Mouse (Mus musculus): ENCODE results near the gene Otud3. TPM values are rescaled to one million over a fixed set of nuclear protein-coding genes. Genes with fewer than 3 reads are reported as not detected.
A peak's percentile ranks its signal among the peaks of the same experiment; 100 is the strongest.
"Not testable (repeated sequence)": the region's sequence is repeated elsewhere in the genome, so short reads cannot be mapped to it uniquely, and the experiment has no call there.

The Otud3 gene
- total RNA-seq (2021), result 10 to 100 TPM; 12.3 to 13.1 TPM
- long read RNA-seq, transcript Otud3-201 (8 exons, 1,668 nt), result major isoform, 9 of 9 reads
- long read RNA-seq, partial matches to known transcripts, result 0 of 9 reads
- long read RNA-seq, other reads (novel, unspliced or antisense), result 0 of 9 reads

DNA sequence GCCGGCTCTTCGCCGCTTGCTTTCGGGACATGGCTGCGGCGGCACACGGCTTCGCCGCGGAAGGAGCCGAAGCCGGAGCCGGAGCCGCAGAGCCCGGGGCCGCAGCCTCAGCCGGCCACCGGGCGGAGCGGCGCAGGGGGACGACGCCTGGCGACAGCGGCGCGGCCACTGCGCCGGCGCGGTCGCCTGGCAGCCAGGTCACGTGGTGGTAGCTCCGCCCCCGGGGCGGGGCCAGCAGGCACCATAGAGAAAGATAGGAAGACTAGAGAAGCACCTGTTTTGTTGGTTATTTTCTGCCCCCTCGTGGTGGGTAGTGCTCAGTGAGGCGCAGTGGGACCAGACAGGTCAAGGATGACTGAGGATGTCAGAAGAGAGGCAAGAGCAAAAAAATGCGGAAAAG, at the start of gene Otud3:
Otud3 (minus strand) TSS at position 149 of the 400 bp plus-strand sequence.
- peak; percentile 92 to 97 for DNase-seq (ENCODE audit: low spot score in 2 of 2)

DNA sequence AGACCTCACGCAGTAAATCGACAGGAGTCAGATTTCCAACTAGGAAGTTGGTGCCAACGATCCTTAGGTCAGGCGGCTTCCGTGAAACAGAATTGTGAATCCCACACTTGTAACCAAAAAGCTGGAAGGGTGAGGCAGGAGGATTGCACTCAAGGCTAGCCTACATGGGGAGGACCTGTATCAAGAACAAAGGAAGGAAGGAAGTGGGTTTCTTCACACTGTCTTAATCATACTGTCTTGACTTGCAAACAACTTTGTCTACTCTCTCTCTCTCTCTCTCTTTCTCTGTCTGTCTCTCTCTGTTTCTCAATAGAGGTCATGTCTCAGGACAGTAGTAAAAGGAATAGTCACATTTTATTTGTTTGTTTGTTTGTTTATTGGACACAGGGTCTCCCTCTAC, 49.0 kb upstream of the Otud3 start:
- no peak for DNase-seq (ENCODE audit: low spot score in 2 of 2)

DNA sequence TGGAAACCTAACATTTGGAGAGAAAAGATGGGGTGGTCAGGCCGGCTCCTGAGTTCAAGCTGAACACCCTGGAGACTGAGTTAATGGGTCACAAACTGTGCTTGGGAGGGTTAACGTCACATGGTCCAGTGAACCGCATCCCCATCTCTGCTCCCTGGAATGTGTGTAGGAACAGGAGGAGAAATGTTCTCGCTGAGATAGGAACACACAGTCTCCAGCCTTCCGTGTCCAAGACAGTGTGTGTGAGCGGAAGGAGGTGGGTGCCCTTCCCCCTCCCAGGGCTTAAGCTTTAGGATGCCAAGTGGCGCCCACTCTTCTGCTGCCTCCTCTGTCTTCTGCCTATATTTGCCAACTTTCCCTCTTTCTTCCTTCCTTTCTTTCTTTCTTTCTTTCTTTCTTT, 46.2 kb upstream of the Otud3 start:
- no peak for DNase-seq (ENCODE audit: low spot score in 2 of 2)

DNA sequence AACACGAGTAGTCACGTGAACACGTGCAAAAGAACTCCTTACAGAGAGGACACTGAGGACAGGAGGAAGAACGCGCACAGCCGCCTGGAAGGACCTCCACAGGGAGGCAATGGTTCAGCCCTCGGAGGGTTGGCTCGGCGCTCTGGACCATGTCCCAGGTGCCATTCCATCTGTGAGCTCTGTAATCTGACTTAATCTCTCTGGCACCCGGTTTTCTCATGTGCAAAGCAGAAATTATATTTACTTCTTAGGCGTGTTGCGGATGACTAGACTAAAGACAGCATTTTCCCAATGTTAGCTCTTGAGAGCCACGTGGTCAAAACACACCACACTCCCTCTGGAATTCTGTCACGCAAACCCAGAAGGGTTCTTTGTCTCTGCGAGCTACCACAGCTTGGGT, 45.4 kb upstream of the Otud3 start:
- peak in 1 of 2 experiments; percentile 32 for DNase-seq (ENCODE audit: low spot score in 2 of 2)

DNA sequence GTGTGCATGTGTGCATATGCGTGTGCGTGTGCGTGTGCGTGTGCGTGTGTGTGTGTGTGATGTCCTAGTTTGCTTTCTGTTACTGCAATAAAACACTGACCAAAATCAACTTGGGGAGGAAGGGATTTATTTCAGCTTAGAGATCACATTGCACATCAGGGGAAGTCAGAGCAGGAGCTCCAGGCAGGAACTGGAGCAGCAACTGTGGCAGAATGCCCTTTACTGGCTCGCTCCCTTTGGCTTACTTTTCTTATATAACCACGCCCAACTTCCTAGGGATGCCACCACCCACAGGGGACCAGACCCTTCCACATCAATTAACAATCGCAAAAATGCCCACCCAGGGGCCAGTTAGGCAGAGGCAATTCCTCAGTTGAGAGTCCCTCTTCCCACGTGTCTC, 44.9 kb upstream of the Otud3 start:
- DNase-seq (ENCODE audit: low spot score in 2 of 2), result no peak

DNA sequence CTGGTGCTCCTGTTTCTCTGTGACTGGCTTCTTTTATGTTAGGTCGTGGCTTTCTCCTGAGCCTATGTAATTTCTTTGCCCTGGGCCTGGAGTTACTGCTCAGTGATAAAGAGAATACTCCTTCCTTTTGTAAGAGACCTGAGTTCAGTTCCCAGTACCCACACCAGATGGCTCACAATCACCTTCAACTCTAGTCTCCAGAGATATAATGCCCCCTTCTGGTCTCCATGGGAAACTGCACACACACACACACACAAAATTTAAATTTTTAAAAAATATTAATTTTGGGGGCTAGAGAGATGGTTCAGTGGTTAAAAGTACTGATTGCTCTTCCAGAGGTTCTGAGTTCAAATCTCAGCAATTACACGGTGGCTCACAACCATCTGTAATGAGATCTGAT, 34.5 kb upstream of the Otud3 start:
- no peak for DNase-seq (ENCODE audit: low spot score in 2 of 2)

DNA sequence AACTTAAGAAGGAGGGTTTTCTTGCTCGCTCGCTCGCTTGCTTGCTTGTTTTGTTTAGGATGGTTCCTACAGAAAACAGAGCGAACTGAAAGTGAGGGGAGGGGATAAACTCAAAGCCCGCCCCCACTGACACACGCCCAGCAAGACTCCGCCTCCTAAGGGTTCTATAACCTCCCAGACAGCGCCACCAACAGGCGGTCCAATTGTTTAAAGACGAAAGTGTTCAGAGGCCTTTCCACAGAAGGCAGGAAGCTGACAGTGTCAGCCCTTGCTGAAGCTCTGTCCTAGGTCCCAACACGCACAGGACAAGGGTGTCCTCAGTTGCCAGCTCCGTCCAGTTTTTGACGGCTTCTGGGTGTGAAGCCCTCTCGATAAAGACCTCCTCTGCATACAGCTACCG, 30.0 kb upstream of the Otud3 start:
- peak; percentile 63 to 67 for DNase-seq (ENCODE audit: low spot score in 2 of 2)

DNA sequence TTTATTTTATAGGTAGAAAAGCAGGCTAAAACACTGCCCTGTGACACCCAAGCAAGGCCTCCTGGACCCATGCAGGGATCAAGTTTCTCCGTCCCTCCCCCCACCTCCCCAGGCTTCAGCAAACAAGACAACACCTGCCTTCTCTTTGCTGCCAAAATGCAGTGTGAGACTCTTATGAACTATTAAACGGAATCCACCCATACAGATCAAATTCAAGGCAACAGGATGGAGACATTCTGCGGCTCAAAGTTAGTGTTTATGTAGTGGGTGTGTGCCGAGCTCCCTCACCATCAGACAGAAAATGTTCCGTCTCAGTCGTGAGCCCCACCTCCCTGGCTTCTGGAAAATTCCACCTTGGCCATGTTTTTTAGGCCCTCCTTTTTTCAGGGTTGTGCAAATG, 28.2 kb upstream of the Otud3 start:
- DNase-seq (ENCODE audit: low spot score in 2 of 2), result no peak

DNA sequence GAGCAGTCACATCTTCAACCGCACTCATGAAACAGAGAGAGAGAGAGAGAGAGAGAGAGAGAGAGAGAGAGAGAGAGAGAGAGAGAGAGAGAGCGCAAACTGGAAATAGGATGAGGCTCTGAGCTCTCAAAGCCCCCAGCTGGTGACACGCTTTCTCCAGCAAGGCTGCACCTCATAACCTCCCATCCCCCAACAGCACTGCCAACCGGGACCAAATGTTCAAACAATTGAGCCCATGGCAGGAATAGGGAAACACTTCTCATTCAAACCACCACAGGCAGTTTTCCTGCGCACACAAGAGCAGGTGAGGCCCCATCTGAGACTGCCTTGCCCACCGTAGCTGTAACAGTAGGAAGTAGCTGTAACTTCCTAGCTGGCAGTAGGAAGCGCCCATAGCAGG, 27.7 kb upstream of the Otud3 start:
- DNase-seq (ENCODE audit: low spot score in 2 of 2), result peak in 1 of 2 experiments; percentile 19

DNA sequence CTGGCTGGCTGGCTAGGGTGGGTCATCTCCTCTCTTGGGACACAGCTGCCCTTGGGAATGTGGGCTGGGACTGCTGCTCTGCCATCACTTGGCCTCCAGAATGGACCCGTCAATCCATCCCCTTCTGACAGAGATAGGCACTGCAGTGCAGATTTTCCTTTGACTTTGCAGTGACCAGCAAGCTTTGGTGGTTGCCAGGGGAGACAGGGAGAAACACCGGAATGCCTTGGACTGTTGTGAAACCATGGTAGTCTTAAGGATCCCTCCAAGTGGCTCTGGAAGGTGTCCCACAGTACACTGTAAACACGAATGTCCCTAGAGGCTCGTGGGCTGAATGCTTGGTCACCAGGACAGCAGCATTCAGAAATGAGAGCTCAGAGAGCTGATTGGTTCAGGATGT, 25.7 kb upstream of the Otud3 start:
- no peak for DNase-seq (ENCODE audit: low spot score in 2 of 2)

DNA sequence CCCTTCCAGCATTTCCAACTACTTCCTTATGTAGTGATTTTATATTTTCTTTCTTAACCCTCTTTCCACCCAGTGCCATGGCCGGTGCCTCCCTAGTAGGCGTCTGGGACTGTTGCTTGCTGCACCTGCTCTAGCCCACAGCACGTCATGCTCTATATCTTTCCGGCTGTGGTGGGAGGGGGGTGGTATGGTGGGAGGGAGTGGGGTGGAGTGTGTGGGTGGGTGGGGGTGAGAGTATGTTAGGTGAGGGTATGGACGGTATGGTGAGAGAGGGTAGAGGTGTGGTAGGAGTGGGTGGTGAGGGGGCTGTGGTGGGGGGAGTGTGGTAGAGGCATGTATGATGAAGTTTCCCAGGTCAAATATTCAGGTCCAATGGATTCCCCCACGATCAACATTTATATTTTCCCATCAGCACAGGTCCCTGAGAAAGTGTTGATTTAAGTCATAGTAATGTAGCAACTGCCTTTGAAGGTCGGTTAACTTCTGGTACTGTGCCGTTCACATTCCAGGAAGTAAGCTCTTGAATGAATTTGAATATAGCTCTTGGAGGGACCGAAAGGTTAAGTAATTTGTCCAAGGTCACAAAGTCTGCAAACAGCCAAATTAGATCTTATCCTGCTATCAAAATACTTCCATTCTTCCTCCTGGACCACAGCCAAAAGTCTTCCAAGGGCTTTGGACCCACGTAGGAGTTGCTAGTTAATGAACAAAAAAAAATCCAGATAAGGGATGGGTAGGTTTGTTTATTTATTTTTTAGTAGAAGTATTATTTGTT, 24.9 kb upstream of the Otud3 start:
- DNase-seq (ENCODE audit: low spot score in 2 of 2), result no peak

DNA sequence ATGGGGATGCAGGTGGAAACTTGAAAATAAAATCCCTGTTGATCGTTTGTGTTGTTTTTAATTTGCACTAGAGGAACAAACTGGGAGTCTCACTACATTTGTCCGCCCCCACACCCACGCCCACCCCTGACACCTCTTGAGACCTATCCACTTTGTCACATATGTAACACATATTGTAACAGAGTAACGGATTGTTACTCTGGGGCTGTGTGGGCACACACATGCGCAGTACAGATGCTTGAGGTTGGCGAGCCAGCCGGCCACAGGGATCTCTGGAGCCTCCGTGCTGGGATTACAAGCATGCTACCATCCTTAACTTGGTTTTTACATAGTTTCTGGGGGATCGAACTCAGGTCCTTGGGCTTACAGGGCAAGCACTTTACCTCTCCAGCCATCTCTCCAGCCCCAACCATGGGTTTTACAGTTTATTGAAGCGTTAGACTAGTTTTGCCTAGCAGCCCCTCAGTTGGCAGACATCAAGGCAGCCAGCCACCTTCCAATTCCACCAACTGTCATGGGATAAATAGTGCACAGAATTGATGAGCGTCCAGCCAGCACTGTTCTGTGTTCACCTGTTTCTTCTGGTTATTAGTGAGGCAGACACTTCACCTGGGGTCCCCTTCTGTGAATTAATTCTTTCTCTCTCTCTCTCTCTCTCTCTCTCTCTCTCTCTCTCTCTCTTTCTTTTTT, 20.9 kb upstream of the Otud3 start:
- DNase-seq (ENCODE audit: low spot score in 2 of 2), result no peak

DNA sequence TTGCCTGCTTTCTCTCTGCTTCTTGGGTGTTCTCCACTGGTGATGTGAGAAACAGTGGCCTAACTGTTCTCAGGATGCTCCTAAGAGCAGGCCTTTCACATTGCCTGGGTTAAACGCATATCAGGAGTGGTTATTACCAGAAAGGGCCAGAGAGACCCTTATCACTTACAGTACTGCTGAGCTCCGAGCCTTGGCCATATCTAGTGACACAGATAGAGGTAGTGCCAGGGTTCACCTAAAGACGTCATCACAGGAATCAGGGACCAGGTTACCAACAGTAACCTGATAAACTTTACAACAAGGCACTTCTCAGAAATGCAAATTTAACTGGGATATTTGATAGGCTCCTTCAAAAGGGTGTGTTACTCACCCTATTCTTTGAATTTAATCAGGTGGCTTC, 20.1 kb upstream of the Otud3 start:
- no peak for DNase-seq (ENCODE audit: low spot score in 2 of 2)

DNA sequence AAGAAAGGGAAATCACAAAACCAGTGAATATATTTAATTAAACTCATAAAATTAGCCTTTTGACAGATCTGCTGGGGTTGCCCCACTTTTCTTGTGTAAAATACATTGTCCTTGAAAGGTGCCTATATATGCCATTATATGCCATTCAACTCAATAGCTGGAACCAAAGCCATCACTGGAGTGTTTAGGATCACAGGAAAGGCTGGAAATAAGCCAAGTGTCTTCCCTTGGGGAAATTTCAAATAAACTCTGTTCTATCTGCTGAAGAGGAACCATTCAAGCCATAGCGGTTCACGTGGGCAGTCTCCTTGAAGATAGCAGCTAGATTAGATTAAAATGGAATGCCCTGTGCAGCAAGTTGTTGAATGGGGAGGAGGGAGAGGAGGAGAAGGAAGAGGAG, 11.8 kb upstream of the Otud3 start:
- DNase-seq (ENCODE audit: low spot score in 2 of 2), result no peak

DNA sequence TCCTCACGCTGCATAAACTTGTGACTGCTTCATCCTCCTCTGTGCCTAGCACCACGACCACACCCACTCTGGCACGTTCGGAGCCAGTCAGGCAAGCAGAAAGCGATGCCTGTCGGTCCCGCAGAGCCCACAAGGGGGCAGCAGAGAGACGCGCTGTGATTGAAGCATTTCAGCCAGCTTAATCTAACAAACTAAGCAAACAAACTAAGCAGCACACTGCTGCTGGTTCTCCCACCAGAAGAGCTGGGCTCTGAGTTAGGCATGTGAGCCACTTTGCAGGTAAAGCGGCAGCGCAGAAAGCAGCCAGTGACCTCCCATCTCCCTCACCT, 8.3 kb upstream of the Otud3 start:
- peak; percentile 99 to 100 for DNase-seq (ENCODE audit: low spot score in 2 of 2)

DNA sequence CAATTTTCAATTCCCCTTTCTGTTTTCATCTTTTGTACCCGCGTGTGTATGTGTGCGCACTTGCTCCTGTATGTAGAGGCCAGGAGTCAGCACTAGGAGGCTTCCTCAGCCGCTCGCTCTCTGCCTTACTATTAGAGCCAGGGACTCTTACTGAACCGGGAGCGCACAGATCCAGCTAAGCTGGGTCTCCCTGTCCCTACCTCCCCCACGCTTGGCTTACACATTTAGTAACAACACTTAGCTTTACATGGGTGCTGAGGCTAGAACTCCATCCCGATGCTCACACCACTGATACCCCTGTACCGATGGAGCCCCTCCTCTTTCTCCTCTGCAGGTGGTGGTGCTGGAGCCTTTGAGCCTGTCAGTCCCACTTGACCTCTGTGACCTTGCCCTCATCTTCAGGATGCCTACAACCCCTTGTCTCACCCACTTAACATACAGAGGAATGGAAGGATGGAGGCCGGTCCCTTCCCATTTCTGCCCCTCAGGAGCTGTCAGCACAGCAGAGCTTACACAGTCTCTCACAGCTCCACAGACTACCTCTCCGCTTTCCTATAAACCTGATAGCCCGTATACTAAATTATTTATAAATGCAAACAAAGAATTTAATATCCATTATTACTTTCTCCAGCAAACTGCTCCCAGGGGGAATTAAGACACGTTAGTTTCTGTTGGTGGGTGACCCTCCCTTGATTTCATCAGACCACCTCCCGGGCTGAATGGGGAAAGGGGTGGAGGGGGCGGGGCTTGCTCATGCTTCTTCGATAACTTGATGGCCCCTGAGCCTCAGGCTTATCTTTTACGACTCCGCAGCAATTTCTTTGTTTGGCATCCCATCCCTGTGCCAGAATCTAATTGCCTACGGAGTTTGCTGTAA, 7.7 kb upstream of the Otud3 start:
- DNase-seq (ENCODE audit: low spot score in 2 of 2), result no peak

DNA sequence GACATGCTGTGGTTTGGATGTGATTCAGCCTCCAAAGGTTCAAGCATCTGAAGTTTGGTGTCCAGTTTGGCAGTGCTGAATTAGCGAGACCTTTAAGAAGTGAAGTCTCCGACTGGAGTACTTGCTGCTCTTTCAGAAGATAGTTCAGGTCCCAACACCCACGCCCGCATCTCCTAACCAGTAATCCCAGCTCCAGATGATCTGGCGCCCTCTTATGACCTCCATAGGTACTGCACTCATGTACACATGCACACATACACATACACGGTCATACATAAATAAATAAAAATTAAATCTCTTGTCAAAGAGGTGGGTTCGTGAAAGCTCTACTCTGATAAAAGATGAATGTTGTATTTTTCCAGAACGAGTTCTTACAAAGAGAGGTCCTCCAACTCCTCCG, 3.5 kb upstream of the Otud3 start:
- no peak for DNase-seq (ENCODE audit: low spot score in 2 of 2)

DNA sequence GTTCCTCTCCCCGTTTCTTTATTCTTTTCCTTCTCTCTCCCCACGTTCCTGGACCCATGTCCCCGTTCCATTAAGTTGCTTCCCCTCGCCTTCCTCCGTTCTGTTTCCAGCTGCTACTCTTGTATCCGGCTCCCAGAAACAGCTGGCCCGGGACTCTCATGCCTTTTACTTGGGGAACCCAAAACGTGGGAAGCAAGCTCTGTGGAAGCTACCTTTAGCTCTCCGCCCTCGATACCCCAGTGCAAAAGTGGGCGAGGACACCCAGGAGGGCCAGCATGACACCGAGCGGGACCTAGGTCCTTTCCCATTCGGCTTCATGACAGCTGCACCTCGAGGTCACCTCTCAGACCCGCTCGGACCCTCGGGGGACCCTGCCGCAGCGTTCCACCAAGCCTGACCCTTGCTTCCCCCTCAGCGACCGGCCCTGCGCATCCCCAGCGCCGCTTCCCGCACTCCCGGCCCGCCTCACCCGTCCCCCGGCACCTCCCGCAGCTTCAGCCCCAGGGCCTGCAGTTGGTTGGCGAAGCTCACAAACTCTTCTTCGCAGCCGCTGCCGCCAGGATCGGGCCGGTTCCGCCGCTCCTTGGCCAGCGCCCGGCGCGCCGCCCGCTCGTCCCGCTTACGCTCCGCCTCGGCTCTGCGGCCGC, 481 bp downstream of the Otud3 start:
- peak in 1 of 2 experiments; percentile 41 for DNase-seq (ENCODE audit: low spot score in 2 of 2)

DNA sequence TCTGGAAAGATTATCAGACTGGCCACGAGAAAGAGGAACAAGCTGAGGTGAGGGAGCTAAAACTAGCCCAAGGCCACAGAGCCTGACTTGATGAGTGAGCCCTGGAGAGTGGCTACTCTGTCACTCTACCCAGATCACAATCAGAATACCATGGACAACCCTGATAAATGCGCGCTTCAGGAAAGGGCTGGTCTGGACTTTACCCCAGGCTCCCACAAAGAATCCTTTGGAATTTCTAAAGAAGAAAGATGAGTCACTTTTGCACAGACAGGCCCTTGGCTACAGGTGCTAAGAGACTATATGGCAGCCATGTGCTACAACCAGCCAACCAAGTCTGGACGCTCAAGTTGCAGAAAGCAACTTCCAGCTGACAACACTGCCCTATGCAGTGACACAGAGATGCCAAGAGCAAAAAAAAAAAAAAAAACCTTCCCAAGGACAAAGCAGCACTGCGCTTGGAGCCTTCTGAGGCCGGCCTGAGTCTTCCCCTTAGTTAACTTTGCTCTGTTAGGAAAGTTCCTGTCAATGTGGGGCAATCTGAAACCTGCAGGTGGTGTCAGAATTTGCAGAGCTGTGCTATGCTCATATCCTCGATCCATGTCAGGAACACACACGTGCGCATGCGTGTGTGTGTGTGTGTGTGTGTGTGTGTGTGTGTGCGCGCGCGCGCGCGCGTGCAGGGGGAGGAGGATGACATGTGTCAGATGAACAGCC, 8.0 kb downstream of the Otud3 start:
- DNase-seq (ENCODE audit: low spot score in 2 of 2), result no peak

DNA sequence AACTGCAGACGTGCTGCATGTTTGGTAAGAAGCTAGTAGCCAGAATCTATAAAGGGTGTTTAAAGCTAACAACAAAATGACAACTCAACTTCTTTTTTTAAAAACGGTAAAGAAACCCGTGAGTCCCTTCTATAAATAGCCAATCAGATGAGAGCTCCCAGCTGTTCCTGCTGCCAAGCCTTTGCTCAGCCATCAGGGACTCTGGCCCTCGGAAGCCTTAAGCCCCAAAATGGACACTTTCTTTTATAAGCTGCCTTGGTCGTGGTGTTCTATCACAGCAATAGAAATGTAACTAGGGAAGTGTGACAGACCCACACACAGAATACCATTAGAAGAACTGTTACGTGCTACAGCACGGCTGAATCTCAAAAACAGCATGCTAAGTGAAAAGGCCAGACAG, 14.4 kb downstream of the Otud3 start:
- DNase-seq (ENCODE audit: low spot score in 2 of 2), result no peak

DNA sequence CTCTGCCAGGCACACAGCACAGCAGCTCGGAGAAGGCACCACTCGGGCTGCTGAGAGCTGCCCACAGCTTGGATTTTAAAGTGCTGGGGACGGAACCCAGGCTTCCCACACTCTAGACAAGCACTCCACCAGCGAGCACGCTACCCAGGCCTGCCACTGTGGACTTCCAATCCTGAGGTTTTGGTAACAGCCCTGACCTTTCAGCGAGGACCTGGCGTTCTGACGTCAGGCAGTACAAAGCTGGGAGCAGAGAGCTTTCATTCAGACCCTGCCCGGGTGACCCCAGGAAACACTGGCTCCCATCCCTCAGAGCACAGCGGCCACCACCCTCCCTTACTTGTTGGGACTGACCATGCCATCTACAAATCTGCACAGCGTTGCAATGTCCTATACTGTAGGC, 20.0 kb downstream of the Otud3 start:
- not testable (repeated sequence) for DNase-seq (ENCODE audit: low spot score in 2 of 2)

Measured in layer of hippocampus, postnatal 10 days (tissue).